Mouse (Mus musculus) urinary bladder, postnatal 10 days (tissue): Measurements from ENCODE around the gene Scfd2.

Experiments used
- DNase-seq: peaks from one replicate; pipeline ENCODE4 v3.0.0; 2022; ENCODE audit warnings: low spot score

Gene Scfd2

DNA sequence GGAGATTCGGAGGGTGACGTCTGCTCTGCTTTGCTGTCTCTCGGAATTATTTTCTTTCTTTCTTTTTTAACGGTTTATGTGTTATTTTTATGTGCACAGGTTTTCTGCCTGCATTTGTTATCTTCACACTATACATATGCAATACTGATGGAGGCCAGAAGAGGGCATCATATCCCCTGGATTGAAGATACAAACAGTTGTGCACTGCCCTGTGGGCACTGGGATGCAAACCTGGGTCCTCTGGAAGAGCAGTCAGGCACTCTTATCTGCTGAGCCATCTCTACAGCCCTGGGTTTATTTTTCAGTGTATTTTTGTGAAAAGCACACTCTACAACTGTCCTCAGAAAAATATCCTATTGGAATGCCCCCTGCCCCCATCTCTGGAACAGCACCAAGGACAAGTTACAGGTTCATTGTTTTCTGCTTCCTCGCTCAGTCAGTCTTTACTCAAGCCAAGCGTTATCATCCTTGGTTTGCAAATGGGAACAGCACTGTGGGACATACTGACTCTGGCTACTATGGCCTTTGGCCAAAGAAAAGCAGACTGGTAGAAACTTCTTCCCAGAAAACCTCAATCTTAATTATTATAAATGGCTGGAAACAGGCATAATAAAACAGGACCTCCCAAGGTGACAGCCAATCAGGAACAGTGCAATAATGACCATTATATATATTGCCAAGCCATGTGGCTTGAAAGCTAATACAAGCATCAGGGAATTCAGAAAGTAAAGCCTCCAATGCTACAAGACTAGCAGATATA is 75.9 kb downstream of the Scfd2 start:
- no peak for DNase-seq

DNA sequence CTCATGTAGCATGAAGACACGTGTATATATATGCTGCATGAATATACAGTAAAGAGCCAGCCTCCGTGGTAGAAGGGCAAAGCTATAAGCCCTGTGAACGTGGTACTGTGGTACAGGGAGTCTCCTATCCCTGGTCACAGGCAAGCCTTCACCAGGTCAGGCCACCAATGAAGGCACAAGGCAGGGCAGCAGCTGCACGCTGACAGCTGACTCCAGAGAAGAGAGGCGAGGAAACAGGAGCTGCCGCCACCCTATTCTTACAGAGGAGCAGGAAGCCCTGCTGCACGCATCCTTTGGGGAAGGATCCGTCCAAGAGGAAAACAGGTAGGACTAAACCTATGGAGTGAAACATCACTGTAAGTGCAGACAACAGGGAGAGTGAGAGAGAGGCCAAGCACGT is 76.5 kb downstream of the Scfd2 start:
- DNase-seq = no peak

DNA sequence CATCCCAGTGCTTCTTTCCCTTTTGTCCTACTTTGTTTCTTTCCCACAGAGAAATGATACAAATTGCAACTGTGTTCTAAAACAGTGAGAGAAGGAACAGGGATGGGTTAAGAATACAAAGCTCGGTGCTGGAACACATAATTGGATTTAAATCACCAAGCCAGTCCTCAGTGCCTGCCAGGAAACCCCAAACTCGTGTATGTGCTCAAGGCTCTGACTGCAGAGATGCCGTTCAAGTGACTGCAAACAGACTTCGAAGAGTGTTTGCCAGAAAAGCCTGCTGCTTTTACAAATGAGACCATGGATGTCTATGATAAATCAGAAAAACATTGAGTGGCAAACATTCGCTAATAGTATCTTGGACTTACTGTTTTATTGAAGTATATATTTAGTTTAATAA is 80.6 kb downstream of the Scfd2 start:
- DNase-seq = no peak

DNA sequence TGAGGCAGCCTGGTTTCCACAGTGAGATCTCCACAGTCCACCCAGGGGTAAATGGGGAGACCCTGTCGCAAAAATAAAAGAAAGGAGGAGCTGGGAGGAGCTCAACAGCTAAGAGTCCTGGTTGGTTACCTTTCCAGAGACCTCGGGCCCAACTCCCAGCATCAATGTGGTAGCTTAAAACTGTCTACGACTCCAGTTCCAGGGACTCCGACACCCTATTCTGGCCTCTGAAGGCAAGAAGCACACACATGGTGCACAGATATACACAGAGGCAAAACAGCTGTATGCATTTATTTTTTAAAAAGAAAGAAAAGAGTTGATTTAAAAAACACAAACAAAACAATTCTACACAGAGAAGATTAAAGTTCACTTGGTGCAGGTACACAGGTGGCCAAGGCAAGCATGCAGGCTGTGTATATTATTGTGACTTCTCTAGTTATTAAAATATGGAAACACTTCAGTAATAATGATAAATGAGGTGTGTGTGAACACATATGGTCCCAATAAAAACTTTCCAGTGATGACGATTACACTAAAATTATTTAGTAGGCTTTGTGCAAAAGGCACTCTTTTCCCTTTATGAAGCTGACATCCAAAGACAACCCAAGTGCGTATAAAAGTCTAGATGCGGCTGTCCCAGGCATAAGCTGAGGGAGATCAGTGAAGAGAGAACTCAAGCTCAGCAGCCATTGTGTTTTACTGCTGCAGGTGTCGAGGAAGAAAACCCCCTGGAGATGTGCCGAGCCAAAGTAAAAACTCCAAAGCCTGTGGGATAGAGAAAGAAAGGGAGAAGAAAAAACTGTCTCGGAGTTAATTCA is 83.8 kb downstream of the Scfd2 start:
- no peak for DNase-seq

DNA sequence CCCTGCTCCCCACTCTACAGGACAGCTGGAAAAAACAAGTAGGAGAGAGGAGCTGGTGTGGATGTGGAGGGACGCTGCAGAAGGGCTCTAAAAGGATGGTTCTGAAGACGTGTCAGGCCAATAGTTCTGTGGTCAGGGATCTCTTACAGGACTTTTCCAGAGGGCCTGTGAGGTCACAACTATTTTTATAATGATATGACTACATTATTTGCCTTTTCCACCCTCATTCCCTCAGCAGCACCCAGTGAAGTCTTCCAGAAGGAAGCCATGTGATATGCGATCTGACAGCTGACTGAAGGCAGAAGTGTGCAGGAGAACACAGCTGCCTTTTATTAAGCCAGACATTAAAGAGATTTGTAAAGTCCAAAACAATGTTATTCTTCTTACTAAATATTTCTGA is 85.7 kb downstream of the Scfd2 start:
- DNase-seq = no peak

DNA sequence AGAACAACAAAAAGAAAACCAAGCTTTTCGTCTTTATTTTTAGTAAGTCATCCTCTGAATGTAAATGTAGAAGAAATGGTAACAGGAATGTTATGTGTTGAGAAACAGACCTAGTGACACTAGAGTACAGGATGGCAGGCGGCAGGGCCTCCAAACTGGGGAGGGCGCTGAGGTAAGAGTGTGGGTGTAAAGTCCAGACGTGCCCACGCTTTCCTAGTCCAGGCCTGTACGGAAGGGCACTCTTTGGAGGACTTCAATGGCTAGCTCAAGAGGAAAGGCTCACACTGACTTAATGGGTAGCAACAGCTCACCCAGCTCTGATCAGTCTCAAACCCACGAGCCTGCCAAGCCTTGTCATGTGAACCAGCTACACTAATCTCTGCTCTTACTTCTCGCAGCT is 93.2 kb downstream of the Scfd2 start:
- DNase-seq = no peak

DNA sequence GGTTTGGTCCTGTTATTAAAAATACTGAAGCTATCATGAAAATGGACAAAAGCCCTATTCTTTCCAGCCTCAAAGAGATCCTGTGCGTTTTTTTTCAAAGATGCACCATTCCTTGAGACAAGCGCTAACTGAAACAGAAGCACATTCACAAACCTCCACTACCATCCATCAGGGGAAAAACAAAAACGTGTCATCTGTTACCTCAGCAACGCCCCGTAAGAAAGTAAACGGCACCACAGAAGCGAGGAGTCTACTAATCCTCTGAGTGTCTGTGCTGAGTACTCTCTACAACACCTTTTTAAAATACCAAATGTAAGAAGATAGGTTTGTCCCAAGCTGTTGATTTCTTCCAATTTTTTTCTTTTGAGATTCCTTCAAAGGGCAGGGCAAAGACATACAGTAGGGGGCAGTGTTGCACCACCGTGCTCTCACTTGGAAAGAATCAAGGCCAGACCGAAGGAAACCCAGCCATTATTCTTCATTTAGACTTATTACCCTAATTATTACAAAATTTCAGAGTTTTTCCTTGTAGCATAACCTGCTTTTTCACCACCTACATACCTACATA is 97.9 kb downstream of the Scfd2 start:
- no peak for DNase-seq

DNA sequence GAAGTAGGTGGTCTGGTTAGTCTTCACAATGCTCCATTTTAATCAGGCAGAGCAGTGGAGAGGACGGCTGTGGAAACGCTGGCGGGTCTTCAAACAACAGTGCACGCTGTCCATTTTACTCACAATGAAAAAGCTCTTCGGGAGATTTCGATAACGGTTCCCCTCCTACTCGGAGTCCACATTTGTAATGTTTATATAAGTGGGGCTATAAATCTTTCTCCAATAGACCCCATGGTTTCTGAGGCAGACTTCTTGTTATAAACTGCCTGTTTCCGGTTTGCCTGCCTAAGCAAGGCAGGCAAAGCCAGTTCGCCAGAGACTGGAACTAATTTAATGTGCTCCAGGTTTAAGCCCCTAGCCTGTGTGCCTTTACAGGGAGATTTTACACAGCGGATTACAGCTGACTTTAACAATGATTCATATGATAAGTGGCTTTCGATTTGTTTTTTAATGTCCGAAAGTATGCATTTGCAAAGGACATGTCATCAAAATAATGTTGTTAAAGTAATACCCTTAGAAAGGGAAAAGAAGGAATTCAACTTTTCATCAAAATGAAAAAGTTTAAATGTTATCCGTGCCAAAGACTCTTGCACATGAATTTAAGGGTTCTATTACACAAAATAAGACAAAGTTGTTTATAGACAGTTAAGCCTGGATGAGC is 98.5 kb downstream of the Scfd2 start:
- no peak for DNase-seq

DNA sequence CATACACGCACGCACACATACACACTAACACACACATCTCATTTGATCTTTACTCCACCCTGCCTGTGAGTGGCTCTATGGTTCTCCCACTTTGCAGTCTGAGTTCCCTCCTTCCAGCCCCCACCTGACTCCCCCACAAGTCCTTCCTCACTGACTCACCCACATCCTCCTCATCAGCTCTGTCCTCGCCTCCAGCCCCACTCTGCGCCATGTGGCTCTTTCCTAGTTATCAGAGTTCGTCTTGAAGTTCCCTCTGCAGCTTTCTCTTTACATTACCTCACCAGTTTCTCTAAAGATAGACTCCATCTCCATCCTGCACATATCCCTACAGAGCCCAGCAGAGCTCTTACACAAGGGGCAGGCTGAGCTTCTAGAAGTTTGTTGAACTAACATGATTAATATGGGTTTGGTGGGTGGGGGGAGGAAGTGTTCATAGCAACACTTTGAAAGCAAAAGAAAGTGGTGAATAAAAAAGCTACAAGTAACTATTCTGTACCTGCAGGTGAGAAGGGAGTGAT is 110.9 kb downstream of the Scfd2 start:
- DNase-seq = no peak

GRCm38 (mm10) chr5:74412557-74412956 is 119.0 kb downstream of the Scfd2 start:
- no peak for DNase-seq

DNA sequence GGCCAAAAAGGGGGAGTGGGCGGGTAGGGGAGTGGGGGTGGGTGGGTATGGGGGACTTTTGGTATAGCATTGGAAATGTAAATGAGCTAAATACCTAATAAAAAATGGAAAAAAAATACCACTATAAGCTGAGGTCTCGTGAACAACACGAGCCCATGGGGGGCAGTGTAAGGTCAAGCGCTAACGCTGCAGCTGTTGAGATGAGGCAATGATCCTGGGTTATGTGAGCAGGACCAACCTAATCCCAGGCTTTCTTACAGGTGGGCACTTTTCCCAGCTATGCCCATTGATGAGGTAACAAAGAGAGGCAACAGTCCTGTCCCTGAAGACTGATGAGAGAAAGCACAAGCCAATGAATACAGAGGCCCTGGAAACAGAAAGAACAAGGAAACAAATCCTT is 126.7 kb downstream of the Scfd2 start:
- DNase-seq = no peak

GRCm38 (mm10) chr5:74404083-74404482 is 127.5 kb downstream of the Scfd2 start:
- no peak for DNase-seq

DNA sequence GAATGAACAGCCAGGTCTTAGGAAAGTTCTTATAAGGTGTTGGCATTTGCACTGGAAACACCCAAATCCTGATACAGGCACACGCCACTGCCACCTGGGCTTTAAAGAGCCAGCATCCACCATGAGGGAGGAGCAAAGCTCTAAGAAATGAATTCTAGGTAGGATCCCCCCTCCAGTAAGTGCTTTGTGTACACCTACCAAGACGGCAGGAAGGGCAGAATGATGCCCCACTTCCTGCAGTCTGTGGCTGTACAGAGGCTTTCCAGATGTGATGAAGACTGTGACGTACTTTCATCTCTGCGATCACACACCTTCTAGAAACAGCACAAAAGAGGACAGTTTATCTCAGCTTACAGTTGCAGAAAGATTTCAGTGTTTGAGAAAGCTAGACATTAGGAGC is 128.9 kb downstream of the Scfd2 start:
- DNase-seq = no peak

GRCm38 (mm10) chr5:74391806-74392205 is 139.8 kb downstream of the Scfd2 start:
- no peak for DNase-seq

DNA sequence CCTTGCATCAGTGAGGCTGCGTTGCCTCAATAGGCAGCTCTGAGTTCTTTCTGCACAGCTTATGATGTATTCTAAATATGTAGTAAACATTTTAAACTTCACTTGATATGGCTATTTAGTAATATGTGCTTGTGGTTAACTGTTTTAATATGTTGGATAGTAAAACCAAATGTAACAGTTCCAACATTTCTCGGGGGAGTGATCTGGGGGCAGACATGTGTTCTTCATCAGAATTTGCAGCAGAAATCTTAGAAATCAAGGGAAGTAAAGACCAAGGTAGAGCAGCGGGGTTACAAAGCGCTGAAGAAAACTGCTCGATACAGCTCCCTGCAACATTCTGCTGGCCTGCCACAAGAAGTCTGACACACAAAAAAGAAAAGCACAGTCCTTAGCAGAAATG is 140.2 kb downstream of the Scfd2 start:
- DNase-seq = no peak

GRCm38 (mm10) chr5:74388849-74389248 is 142.7 kb downstream of the Scfd2 start:
- DNase-seq = no peak

DNA sequence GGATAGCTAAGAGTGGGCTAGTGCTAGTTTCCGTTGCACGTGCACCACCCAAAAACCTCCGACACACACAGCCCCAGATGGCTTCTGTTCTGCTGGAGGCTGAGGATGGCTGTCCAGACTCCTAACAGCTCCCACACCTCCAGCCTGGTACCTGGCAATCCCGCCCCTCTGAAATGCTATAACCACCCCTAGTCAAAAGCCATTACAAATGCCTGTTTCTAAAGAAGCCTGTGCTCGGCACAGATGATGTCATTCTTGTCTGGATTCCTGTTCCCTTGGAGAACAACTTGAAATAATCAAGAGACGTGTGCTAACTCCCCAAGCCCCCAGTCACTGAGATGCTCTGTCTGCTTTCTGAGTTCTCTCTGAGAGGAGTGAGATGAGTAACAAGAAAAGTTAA is 143.5 kb downstream of the Scfd2 start:
- no peak for DNase-seq

DNA sequence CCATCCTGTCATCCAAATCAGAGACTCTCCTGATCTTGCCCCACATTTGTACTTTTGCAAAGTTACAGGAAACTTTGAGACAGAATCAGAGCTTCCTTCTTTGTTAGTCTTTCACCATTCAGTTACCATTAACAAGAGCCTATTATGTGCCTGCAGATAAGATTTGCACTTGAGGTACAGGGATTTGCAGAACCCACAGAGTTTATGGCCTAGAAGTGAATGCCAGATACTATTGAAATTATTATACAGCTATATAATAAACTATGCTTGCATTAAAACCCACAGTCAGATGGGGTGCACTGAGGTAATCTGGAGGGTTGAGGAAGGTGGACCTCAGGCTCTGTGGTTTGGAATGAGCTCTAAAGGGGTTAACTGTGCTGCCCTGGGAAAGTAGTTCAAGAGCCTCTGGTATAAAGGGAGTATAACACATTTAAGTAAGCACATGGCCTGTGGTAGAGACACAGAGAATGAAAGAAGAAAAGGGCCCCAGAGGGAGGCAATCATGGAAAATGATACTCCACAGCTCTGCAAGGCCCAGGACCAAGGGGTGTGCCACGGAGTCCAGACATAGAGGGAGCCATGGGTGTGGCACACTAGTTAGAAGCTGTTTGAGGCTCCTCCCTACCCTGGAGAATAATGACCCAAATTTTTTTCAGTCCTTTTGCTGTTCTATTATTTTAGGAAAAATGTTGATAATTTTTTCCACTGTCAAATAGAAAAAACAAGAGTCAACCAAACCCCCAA is 144.2 kb downstream of the Scfd2 start:
- no peak for DNase-seq

DNA sequence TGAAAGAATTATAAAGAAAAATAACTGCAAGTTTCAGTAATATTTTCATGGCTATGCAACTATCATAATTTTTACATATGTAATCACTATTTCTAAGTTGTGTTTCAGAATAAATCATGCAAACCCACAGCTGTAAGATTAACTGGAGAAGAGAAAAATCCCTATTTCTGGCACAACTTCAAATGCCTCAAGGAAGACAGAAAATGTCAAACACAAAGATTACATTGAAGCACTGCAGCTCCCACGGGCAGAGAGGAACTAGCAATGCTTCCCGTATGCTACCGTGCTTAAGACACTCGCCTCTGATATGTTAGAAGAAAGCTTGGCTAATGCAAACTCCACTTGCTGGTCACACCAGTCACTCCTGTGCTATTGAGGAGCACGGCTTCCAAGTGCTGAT is 151.5 kb downstream of the Scfd2 start:
- no peak for DNase-seq

DNA sequence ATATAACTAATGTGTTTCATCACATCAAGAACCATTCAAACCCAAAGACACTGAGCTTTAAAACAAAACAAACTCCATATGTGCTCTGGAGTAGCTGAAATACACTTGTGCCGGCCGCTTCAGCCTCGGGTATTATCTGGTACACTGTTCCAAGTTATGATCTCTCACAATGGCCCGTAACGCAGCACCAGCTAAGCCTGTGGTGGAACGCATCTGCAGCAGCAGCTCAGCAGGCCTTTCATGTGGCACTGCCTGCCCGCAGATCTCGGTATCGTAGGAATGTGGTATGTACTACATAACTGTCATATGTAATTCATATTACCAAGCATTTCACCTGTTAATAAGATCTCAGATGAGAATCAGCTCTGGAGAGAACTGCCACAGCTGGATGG is 164.9 kb downstream of the Scfd2 start:
- no peak for DNase-seq

GRCm38 (mm10) chr5:74365984-74366709 is 165.4 kb downstream of the Scfd2 start:
- DNase-seq = no peak
